24 mouse cellular contexts compared by ENCODE assay signal in the genomic region with DNA sequence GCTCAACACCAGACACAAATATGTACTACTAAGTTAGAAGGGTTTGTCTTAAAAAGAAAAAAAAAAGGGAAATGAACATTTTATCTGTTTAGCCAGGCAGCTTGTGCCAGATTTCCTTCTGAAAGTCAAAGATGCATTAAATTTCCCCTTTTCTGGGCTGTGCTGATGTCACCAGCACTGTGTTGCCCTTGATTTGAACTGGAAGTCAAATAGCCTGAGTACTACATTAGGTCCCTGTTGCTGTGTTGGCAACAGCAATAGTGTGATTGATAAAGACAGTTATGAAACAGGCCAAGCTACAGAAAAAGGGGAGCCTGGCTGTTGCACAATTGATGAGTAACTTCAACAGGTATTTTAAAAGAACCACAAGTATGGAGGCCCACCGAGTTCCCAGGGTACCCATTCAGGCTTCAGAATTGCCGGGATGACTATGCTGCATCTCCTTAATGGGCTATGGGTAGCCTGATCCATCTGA. TPM values are rescaled to one million over a fixed set of nuclear protein-coding genes. Genes with fewer than 3 reads are reported as not detected.
DNase-seq lines count a peak whose midpoint lies in the region; TF ChIP-seq lines count a peak whose summit lies in the region.
"Had no signal": no experiment of that assay in that cellular context is flagged by ENCODE, and none has a peak within 500 bp of the region (broad histone marks: within the 10 kb centered on the region; RNA-seq: fewer than 3 reads in every experiment).

No protein-coding gene starts in this region.

- no peaks in the 10 kb centered on the region for H3K4me1 ChIP-seq in cerebellum, adult 2 months (ENCODE audit: control insufficient read depth, insufficient read depth, low read length)
- H3K4me1 ChIP-seq: forebrain, embryonic 12.5 days; heart, embryonic 10.5 days; hindbrain, embryonic 13.5 days; limb, embryonic 12.5 days; liver, embryonic 15.5 days; midbrain, embryonic 15.5 days had no signal

- no peak for TF ChIP-seq CTCF in cerebellum, adult 2 months (IDR thresholded peaks at IDR 0.05; ENCODE audit: borderline replicate concordance, insufficient read depth, low read depth, low read length)

- H3K27me3 ChIP-seq in myocyte (ENCODE audit: control insufficient read depth, insufficient read depth, insufficient read length): no peaks in the 10 kb centered on the region
- H3K27me3 ChIP-seq in cerebellum, adult 2 months (ENCODE audit: control insufficient read depth, insufficient read depth, low read length): no peaks in the 10 kb centered on the region
- H3K27me3 ChIP-seq: forebrain, embryonic 12.5 days; hindbrain, embryonic 13.5 days; limb, embryonic 12.5 days; liver, embryonic 15.5 days; midbrain, embryonic 15.5 days had no signal

- no peak for TF ChIP-seq POLR2A in myocyte (IDR thresholded peaks at IDR 0.05; ENCODE audit: insufficient read length, low read depth)
- TF ChIP-seq POLR2A in cerebellum, adult 2 months (IDR thresholded peaks at IDR 0.05; ENCODE audit: borderline replicate concordance, insufficient read depth, low read length): no peak

- no peak overlapping the region for H3K27ac ChIP-seq in cerebellum, adult 2 months (ENCODE audit: insufficient read depth, low read length)
- H3K27ac ChIP-seq: forebrain, embryonic 12.5 days; heart, embryonic 10.5 days; hindbrain, embryonic 13.5 days; limb, embryonic 12.5 days; liver, embryonic 15.5 days; midbrain, embryonic 15.5 days had no signal

- peaks cover 33% of the 10 kb centered on the region for H3K36me3 ChIP-seq in myocyte (ENCODE audit: control insufficient read depth, insufficient read depth)

- peak; percentile 56 for DNase-seq in A20 (ENCODE audit: low read depth, low spot score)
- peak; percentile 85 for DNase-seq in MEL-GATA-1-ER (ENCODE audit: extremely low read depth, low read depth)
- DNase-seq in fibroblast of lung, adult 2 months (ENCODE audit: low read depth): peak; percentile 76
- DNase-seq in right cerebral cortex, postnatal 10 days (ENCODE audit: low spot score in 2 of 2): no peak
- no peak for DNase-seq in cerebellum, adult 2 months
- no peak for DNase-seq in layer of hippocampus, postnatal 14 days (ENCODE audit: low spot score in 2 of 2)
- DNase-seq: adrenal gland, postnatal 25 days; cerebellum, adult 11-12 months; cerebellum, postnatal 36 days; kidney, adult 9 months; kidney, postnatal 25 days; retina, postnatal 1 day; right cerebral cortex, postnatal 4 days had no signal

- H3K79me2 ChIP-seq in myocyte (ENCODE audit: control insufficient read depth, insufficient read depth): no peaks in the 10 kb centered on the region

- no peak overlapping the region for H3K4me2 ChIP-seq in myocyte (ENCODE audit: low read depth)
- H3K4me2 ChIP-seq: forebrain, embryonic 12.5 days; hindbrain, embryonic 13.5 days; limb, embryonic 12.5 days; liver, embryonic 15.5 days; midbrain, embryonic 15.5 days had no signal

- no peak overlapping the region for H3ac ChIP-seq in myocyte (ENCODE audit: control insufficient read depth, insufficient read length)

- WGBS in cerebellum, adult 2 months: 98% methylated on average over 2 of the region's 2 CpGs

- no peak overlapping the region for H3K4me3 ChIP-seq in myocyte
- H3K4me3 ChIP-seq in cerebellum, adult 2 months (replicated peaks; ENCODE audit: insufficient read depth, low read depth, low read length): no peak overlapping the region
- H3K4me3 ChIP-seq: forebrain, embryonic 12.5 days; heart, embryonic 10.5 days; hindbrain, embryonic 13.5 days; limb, embryonic 12.5 days; liver, embryonic 15.5 days; midbrain, embryonic 15.5 days had no signal

TF ChIP-seq in myocyte, 11 proteins besides CTCF, POLR2A, EP300 and RAD21:
- peak; percentile 73 for TF ChIP-seq CEBPB (IDR thresholded peaks at IDR 0.05; ENCODE audit: insufficient read depth, poor library complexity, severe bottlenecking)
- TF ChIP-seq MAX (IDR thresholded peaks at IDR 0.05; ENCODE audit: low read depth): no peak
- no peak for TF ChIP-seq MYOD1 (IDR thresholded peaks at IDR 0.05; ENCODE audit: control insufficient read depth in 1 of 3, insufficient read length in 2 of 3, low read depth in 2 of 3)
TF ChIP-seq in myocyte: peak in this region for 1.

RNA-seq across cellular contexts. Expression of a gene that starts 25.2 kb away (rescaled TPM):
- polyA plus RNA-seq in myocyte (2012; fragmentation: generic; extraction: Trizol): 2.9 TPM
- 25.7 and 26.3 TPM in 2 replicates for polyA plus RNA-seq in cerebellum, adult 2 months (2012; rRNA removed)
- 10 to 100 TPM; 13.7 to 15.9 TPM for total RNA-seq in layer of hippocampus, postnatal 14 days (2021)
- total RNA-seq: neutrophil, adult 5-6 weeks had no signal

RNA-seq across cellular contexts. Expression of a gene that starts 33.2 kb away (rescaled TPM):
- polyA plus RNA-seq in myocyte (2012; fragmentation: generic; extraction: Trizol): 42.6 TPM
- polyA plus RNA-seq in cerebellum, adult 2 months (2012; rRNA removed): 39.6 and 39.7 TPM in 2 replicates
- total RNA-seq in layer of hippocampus, postnatal 14 days (2021): 10 to 100 TPM; 26.4 to 26.7 TPM

RNA-seq across cellular contexts. Expression of a gene that starts 57.5 kb away (rescaled TPM):
- polyA plus RNA-seq in myocyte (2012; fragmentation: generic; extraction: Trizol): not detected
- polyA plus RNA-seq in cerebellum, adult 2 months (2012; rRNA removed): 38.2 and 43.5 TPM in 2 replicates
- total RNA-seq in layer of hippocampus, postnatal 14 days (2021): 10 to 100 TPM; 10.8 TPM
- total RNA-seq: adrenal gland, postnatal 25 days; gastrocnemius, postnatal 4 days; megakaryocyte-erythroid progenitor cell, adult 5-6 weeks; neutrophil, adult 5-6 weeks had no signal
- polyA plus RNA-seq: heart, embryonic 10.5 days; hindbrain, embryonic 13.5 days; inflammation-experienced regulatory T-cells, adult 6 months; limb, embryonic 12.5 days; liver, embryonic 15.5 days; midbrain, embryonic 15.5 days had no signal

Comparison
In these comparisons a context has a peak if more than half of its experiments do, and no peak if none do; other contexts are left out.
1. DNase-seq: peak in A20 (single experiment), MEL-GATA-1-ER (single experiment) and fibroblast of lung, adult 2 months (single experiment); none in right cerebral cortex, postnatal 10 days (0 of 2), cerebellum, adult 2 months (0 of 2) and layer of hippocampus, postnatal 14 days (0 of 2).
2. RNA of a gene that starts 57.5 kb away (polyA plus RNA-seq): 38.2 to 43.5 TPM in cerebellum, adult 2 months; not detected in myocyte (single experiment); every median in the first group is over 10 times any median in the second.